Mouse (Mus musculus) cerebellum, adult 2 months (tissue): ENCODE measurements around the gene 2310033P09Rik.

Experiments used
- CTCF ChIP-seq: fragments of 200-500 bp; IDR thresholded peaks from 2 replicates; pipeline ENCODE4 v1.5.1; 2011; ENCODE audit warnings: low read depth, mild to moderate bottlenecking, control low read depth, low read length, moderate library complexity, borderline replicate concordance; ENCODE audit not compliant: insufficient read depth
- POLR2A ChIP-seq: fragments of 200-500 bp; IDR thresholded peaks from 2 replicates; pipeline ENCODE4 v1.6.1; 2011; ENCODE audit warnings: low read length, control low read depth, borderline replicate concordance; ENCODE audit not compliant: insufficient read depth

GRCm38 (mm10) chr11:59201216-59202002 lies 6.7 kb upstream of the 2310033P09Rik start:
- TF ChIP-seq CTCF = no peak
- TF ChIP-seq POLR2A = no peak
